Mouse (Mus musculus) macrophage (primary cell): ENCODE results near the gene Aipl1. TPM values are rescaled to one million over a fixed set of nuclear protein-coding genes. Genes with fewer than 3 reads are reported as not detected.

Source experiments
- H3K27ac ChIP-seq: fragments of 350-480 bp; formaldehyde crosslinking; 2 replicates; pipeline ENCODE4 v1.9.0; 2021
- H3K36me3 ChIP-seq: fragments of 350-480 bp; formaldehyde crosslinking; 2 replicates; pipeline ENCODE4 v1.9.0; 2021; ENCODE audit errors: inconsistent target
- H3K4me3 ChIP-seq: fragments of 350-480 bp; formaldehyde crosslinking; 2 replicates; pipeline ENCODE4 v1.9.0; 2021; ENCODE audit errors: inconsistent target
- H3K79me2 ChIP-seq: fragments of 350-480 bp; formaldehyde crosslinking; 2 replicates; pipeline ENCODE4 v1.9.0; 2021; ENCODE audit errors: inconsistent target
- WGBS: methylation state at CpG from one replicate; pipeline ENCODE4 v1.1.7; 2026; ENCODE audit warnings: inconsistent platforms; ENCODE audit not compliant: missing documents; 5-methylcytosine and 5-hydroxymethylcytosine counted together
- polyA plus RNA-seq: library from polyadenylated mRNA; stranded (reverse); fragments of 250-400 nt; gene quantifications from 3 replicates; pipeline ENCODE4 v1.2.4, GENCODE M21; 2018; ENCODE audit warnings: inconsistent platforms
- total RNA-seq, 78 experiments: library from RNA; depleted of rRNA; stranded (reverse); fragments of 250-400 nt; gene quantifications; 1 replicate in 9 of 78; 2 replicates in 24 of 78; 3 replicates in 43 of 78; 4 replicates in 2 of 78; pipeline ENCODE4 v1.2.4; 2018; ENCODE audit warnings: inconsistent platforms in 56 of 78

Aipl1 gene
- total RNA-seq (2018; cell fraction: chromatin; rRNA removed): 1 to 10 TPM in 1 of 26 experiments, under 1 TPM in 16, not detected in 9; 0.25 to 1.2 (median 0.37) TPM
- under 1 TPM; 0.06 to 0.34 (median 0.19) TPM for total RNA-seq (2018; cell fraction: cytosol; rRNA removed)
- under 1 TPM in 18 of 26 experiments, not detected in 8; 0.17 to 0.73 (median 0.36) TPM for total RNA-seq (2018; cell fraction: nucleus; rRNA removed)
- 0.14 TPM in 2 of 3 replicates, not detected in the other for polyA plus RNA-seq

DNA sequence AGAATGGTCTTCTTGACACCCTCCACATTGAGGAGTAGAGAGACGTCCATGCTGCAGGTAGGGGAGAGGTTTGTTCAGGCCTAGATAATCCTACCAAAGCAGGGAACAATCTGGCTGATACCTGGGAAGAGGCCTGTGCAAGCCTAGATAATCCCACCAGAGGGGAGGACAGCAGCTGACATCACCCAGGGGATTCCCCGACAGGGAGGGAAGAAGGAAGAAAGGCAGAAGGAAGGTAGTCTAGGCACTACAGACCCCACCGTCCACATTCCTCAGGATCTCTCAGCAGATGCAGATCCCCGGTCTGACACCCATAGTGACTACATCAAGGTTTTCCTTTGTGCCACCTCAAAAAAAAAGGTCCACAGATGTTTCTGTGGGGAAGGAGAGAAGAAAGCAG is at the start of gene Aipl1:
TSS of gene Aipl1 (minus strand) at position 101 of the 400 bp plus-strand sequence.
- WGBS: 71% methylated on average over 4 of the region's 4 CpGs
- H3K79me2 ChIP-seq: peaks cover under 1% of the 10 kb centered on the region; the same call in 1 of the 2 replicates
- H3K36me3 ChIP-seq: no peaks in the 10 kb centered on the region
- no peak within 1 kb of the TSS for H3K27ac ChIP-seq
- no peak within 1 kb of the TSS for H3K4me3 ChIP-seq

DNA sequence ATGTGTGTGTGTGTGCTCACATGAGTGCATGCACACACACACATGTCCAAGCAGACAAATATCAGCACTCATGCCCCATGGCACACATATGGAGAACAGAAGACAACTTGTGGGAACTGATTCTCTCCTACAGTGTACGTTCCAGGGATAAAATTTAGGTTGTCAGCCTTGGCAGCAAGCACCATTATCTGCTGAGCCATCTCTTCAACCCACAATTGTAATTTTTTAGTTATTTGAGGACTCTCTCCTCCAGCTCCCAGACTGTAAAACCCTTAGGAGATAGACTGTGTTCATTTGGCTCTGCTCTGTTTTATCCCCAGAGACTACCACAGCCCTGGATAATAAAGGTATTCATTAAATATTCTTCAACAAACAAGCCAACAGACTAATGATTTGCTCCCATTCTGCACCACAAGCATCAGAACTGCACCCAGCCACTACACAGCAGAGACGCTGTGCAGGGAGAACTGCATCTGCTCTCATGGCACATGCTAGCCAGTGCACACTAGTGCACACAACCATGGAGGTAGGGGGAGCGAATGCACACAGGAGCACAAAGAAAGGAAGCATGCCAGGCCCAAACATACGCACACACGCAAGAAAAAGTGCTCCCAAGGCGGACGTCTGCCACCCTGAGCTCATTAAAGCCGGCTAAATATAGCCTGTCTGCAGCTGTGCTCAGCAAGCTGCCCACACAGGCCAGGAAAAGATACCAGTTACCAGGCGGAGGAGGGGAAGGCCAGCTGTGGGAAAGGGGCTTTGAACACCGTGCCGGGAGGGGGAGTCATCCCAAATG is 49.1 kb upstream of the Aipl1 start:
- no peaks in the 10 kb centered on the region for H3K36me3 ChIP-seq

DNA sequence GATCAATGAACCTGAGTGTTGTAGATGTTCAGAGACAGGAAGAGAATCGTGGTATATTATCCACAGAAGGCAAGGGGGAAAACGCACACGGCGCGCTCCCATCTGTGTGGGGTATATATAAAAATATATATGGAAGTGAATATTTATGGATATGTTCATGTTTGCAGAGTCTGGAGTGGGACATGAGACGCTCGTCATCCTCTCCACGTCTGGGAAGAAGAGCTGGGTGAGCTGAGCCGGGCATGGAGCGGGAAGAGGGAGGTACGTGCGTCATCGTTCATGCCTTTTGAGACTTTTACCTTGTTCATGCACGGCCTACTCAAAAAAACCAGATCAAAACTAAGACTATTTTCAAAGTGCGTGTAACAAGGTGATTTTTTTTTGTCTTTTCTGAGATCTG is 47.0 kb upstream of the Aipl1 start:
- Histone ChIP-seq H3K79me2 (no peaks in the 10 kb centered on the region), H3K36me3 (no peaks in the 10 kb centered on the region), H3K4me3 (no peak overlapping the region), H3K27ac (no peak overlapping the region)
- 92% methylated on average over 15 of the region's 15 CpGs for WGBS

More for the DNA sequence above, 49.1 kb upstream of the Aipl1 start:
- H3K4me3 ChIP-seq: no peak overlapping the region
- no peak overlapping the region for H3K27ac ChIP-seq
- H3K79me2 ChIP-seq: no peaks in the 10 kb centered on the region
- 45% methylated on average over 11 of the region's 11 CpGs for WGBS

DNA sequence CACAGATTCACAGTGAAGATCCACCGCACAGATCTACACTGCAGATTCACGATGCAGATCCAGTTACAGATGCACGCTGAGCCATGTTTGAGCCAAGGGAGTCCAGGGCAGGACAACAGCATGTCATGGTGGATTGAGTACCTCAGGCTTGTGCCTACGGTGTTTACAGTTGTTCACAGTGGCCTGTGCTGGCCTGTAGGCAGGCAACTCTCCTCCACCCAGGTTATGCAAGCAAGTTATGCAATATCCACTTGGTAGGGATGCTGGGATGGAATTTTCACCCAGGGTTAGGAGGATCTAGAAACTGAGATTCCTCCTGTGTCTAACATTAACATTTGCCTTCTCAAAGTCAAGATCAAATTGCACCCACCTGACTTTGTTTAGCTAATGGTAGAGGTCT is 45.3 kb upstream of the Aipl1 start:
- H3K79me2 ChIP-seq: no peaks in the 10 kb centered on the region
- WGBS: 85% methylated on average over 4 of the region's 4 CpGs
- no peak overlapping the region for H3K4me3 ChIP-seq
- H3K36me3 ChIP-seq: no peaks in the 10 kb centered on the region
- H3K27ac ChIP-seq: no peak overlapping the region

DNA sequence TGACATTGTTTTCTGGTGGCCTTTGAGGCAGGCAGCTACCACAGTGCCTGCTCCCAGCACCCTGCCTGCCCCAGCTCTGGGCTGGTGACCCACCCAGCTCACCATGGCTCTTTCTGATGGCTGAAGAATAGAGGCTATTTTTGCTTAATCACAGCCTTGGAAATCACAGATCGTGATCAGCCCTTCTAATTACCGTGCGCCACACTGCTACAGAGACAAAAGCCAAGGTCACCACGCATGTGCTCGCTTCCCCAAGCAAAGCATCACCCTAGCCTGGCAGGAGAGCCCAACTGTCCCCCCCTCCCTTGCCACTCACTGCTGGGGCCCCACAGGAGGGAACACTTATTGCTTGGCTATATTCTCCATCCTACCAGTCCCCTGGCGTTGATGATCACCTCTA is 43.2 kb upstream of the Aipl1 start:
- WGBS: 96% methylated on average over 6 of the region's 6 CpGs
- no peaks in the 10 kb centered on the region for H3K36me3 ChIP-seq
- no peak overlapping the region for H3K27ac ChIP-seq
- no peak overlapping the region for H3K4me3 ChIP-seq
- no peaks in the 10 kb centered on the region for H3K79me2 ChIP-seq

DNA sequence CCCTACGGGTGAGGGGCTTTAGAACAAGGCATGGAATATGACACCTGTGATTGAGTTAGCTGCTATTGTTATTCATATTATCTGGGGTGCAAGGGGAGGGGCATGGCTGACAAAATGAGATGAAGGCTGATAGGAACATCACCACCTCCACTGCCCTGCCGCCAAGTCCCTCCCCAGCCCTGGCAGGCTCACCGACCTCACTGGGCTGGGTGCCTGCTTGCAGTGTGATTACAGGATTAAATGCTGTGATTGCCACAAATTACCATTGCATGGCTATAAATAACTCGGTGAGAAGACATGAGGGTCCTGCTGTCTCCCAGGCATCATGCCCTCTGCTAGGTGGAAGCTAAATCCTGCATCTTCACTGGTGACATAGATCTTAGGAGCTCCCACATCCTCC is 41.3 kb upstream of the Aipl1 start:
- H3K36me3 ChIP-seq: no peaks in the 10 kb centered on the region
- no peak overlapping the region for H3K27ac ChIP-seq
- no peaks in the 10 kb centered on the region for H3K79me2 ChIP-seq
- no peak overlapping the region for H3K4me3 ChIP-seq
- 69% methylated on average over 4 of the region's 4 CpGs for WGBS

DNA sequence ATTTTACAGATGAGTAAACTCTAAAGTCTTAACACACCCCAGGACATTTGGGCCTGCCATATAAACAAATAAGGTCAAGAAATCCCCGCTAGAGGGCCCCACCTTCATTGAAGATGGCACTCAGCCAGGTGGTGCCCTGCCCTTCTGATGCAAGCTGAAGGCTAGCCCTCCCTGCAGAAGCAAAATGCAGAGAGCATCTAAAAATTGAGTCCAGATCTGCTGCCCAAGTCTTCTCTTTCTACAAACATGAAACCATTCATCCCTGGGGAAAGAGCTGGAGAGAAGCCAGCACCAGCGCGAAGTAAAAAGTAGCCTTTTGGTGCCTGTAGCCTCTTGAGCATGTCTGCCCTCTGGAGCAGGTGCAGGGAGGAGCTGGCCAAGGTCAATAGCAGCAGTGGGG is 40.7 kb upstream of the Aipl1 start:
- H3K4me3 ChIP-seq: no peak overlapping the region
- 72% methylated on average over 3 of the region's 3 CpGs for WGBS
- no peaks in the 10 kb centered on the region for H3K79me2 ChIP-seq
- no peaks in the 10 kb centered on the region for H3K36me3 ChIP-seq
- H3K27ac ChIP-seq: no peak overlapping the region

DNA sequence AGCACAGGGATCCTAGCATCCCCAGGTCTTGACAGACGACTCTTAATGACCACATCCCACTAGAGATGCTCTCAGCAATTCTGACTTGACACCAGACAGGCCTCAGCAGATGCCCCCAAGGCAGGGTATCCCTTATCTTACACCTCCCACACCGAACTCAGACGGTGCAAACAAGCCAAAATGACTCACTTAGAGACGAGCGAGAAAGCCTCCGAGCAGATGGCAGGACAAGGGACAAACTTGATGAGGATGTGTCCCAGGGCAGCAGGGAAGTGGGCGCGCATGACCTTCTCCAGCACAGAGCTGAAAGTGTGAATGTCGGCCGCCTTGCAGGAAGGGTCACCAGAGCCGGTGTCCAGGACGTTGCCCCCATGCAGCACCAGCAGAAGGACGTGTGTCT is 36.9 kb upstream of the Aipl1 start:
- WGBS: 90% methylated on average over 13 of the region's 13 CpGs
- Histone ChIP-seq H3K36me3 (no peaks in the 10 kb centered on the region), H3K4me3 (no peak overlapping the region), H3K79me2 (no peaks in the 10 kb centered on the region), H3K27ac (no peak overlapping the region)

DNA sequence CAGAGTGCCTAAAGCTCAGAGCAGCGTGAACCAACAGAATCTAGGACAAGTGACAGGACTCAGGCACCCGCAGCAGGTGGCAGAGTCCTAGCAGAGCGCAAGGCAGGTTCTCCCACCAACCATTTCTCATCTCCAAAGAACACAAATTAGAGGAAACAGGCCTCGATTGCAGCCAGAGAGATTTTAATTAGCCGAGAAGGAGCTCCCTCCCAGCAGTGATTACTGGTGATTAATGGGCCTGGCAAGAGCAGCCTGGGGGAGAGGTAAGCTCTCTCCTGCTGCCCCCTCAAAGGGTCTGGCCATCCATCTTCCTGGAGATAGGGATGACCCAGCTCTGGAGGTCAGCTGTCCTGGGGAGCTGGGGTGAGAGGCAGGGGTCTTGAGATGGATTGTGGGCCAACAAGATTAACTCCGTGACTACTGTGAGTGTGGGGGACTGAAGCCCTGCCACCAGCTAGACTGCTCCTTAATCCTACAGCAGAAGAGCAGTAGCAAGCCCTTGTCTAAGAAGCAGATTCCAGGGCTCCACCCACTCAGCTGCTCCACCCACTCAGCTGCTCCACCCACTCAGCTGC is 35.1 kb upstream of the Aipl1 start:
- WGBS: 77% methylated on average over 6 of the region's 6 CpGs
- H3K79me2 ChIP-seq: no peaks in the 10 kb centered on the region

DNA sequence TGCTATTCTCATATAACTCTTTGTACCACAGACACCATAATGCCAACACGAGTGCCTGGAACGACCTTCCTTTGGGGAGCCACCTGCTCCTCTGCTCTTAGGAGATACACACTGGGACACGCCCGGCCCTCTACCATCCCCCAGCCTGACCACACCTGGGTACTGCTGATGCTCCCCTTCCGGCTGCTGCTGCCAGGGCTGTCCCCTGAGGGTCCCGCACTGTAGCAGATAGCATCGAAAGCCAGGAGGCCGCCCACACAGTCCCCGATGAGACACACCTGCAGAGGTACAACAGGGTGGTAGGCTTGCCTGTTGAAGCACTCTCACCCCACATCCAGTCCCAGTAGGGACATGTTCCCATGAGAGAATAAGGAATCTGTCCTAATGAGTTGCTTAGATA is 33.4 kb upstream of the Aipl1 start:
- Histone ChIP-seq H3K36me3 (no peaks in the 10 kb centered on the region), H3K27ac (no peak overlapping the region), H3K4me3 (no peak overlapping the region), H3K79me2 (no peaks in the 10 kb centered on the region)
- 100% methylated on average over 9 of the region's 9 CpGs for WGBS

More for the DNA sequence above, 35.1 kb upstream of the Aipl1 start:
- Histone ChIP-seq H3K4me3 (no peak overlapping the region), H3K27ac (no peak overlapping the region), H3K36me3 (no peaks in the 10 kb centered on the region)

DNA sequence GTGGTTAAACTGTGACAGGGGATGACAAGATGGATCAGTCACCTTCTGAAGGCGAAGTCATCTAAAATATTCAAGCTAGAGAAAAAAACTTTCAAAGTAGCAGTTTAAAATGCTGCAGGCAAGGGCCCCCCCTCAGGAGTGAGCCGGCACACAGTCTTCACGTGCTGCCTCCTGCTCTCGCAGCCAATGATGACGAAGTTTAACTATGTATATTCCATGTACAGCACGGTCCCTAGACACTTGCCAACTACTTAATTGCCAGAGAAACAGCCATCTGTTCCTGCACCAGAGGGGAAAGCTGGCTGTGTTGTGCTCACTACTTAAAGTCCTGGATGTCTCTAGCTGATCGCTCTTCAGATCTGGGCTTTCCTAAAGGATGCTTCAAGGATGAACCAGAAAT is 30.7 kb upstream of the Aipl1 start:
- no peak overlapping the region for H3K27ac ChIP-seq
- H3K36me3 ChIP-seq: no peaks in the 10 kb centered on the region
- H3K79me2 ChIP-seq: no peaks in the 10 kb centered on the region
- WGBS: 89% methylated on average over 7 of the region's 7 CpGs
- no peak overlapping the region for H3K4me3 ChIP-seq

DNA sequence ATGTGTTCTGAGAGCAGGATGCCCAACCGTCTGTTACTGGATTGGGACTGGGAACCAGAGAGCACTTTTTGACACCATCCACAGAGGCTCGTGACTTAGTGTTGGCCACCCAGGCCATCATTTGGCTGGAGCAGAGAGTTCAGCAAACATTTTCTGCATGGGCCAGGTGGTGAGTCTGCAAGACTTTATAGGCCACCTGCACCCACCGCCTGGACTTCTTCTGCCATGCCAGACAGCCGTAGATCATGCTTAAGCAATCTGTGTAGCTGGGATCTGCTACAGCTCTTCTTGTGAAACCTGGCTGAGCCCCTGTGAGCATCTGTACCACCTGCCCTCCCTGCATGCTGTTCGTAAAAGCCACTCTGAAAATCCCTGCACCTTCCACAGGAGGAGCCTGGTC is 30.0 kb upstream of the Aipl1 start:
- Histone ChIP-seq H3K4me3 (no peak overlapping the region), H3K79me2 (no peaks in the 10 kb centered on the region), H3K27ac (no peak overlapping the region), H3K36me3 (no peaks in the 10 kb centered on the region)
- 91% methylated on average over 5 of the region's 5 CpGs for WGBS

DNA sequence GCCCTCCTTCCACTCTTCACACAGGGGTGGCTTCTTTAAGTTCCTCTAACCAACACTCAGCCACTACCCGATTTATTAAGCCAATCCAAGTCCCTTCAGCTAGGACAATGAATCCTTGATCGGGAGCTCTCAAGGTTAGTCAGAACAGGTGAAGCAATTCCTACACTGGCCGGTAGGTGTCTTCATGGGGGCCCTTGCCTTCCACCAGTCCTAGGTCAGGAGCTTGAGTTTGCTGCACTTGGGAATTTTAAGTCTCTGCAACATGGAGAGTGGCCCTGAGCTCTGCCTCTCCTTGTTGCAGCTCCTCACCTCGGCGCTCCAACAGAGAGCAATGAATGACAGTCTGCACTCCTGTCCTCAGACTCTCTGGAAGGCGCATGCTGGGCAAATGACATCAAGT is 29.0 kb upstream of the Aipl1 start:
- no peak overlapping the region for H3K4me3 ChIP-seq
- 40% methylated on average over 6 of the region's 6 CpGs for WGBS
- H3K27ac ChIP-seq: no peak overlapping the region
- no peaks in the 10 kb centered on the region for H3K36me3 ChIP-seq
- no peaks in the 10 kb centered on the region for H3K79me2 ChIP-seq

DNA sequence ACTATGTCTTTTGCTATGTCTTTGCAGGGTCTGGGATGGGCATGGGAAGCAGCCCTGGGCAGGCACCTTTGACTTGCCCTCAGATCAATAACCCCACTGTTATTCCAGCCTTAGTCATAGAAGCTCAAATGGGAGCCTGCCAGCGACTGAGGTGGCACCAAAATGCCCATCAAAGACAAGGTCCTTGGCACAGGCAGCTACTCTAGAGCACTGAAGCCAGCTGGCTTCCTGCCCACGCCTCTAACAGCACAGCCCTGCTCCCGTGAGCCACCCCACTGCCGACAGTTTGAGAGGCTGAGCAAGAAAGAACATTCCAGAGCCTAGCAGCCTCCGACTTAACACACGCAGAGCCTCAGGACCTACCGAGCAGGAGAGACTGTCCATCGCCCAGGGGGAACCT is 27.8 kb upstream of the Aipl1 start:
- WGBS: 78% methylated on average over 8 of the region's 8 CpGs
- Histone ChIP-seq H3K4me3 (no peak overlapping the region), H3K27ac (no peak overlapping the region), H3K36me3 (no peaks in the 10 kb centered on the region), H3K79me2 (no peaks in the 10 kb centered on the region)

DNA sequence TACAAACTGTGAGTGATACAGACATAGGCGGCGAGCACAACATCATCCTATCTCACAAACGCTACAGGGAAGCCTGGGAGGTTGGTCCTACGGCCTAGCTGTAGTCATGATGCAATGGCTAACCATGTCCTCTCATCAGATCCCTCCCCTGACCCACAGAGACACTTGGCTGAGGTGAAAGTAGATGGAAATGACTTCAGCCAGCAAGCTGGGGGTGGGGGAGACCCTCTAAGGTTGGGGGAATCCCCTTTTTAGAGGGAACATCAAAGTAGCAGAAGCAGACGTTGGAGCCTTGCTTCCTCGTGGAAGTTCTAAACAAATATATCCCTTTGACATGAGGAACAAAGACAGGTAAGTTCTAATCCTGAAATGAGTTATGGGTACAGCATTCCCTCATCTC is 27.1 kb upstream of the Aipl1 start:
- H3K27ac ChIP-seq: no peak overlapping the region
- 66% methylated on average over 6 of the region's 6 CpGs for WGBS
- H3K79me2 ChIP-seq: no peaks in the 10 kb centered on the region
- H3K36me3 ChIP-seq: no peaks in the 10 kb centered on the region
- H3K4me3 ChIP-seq: no peak overlapping the region
